Mouse (Mus musculus): Measurements from ENCODE around the gene Lamtor1. TPM values are rescaled to one million over a fixed set of nuclear protein-coding genes. Genes with fewer than 3 reads are reported as not detected.

The Lamtor1 gene
- polyA plus RNA-seq, 2 experiments = 61.7 to 67.8 TPM

GRCm38 (mm10) chr7:101956481-101956880, 50.8 kb downstream of the Lamtor1 start:
- no peak overlapping the region for H3K4me2 ChIP-seq (ENCODE audit: low read depth)
- no peak for TF ChIP-seq EP300 (IDR thresholded peaks at IDR 0.05; ENCODE audit: low read depth)
- TF ChIP-seq CTCF (IDR thresholded peaks at IDR 0.05; ENCODE audit: low read depth) = no peak
- DNase-seq (ENCODE audit: low read depth in 3 of 3, low spot score in 3 of 3) = no peak
- no peak for ATAC-seq (ENCODE audit: insufficient read depth)
- H3K27ac ChIP-seq = no peak overlapping the region
- no peaks in the 10 kb centered on the region for H3K9me3 ChIP-seq (ENCODE audit: control insufficient read depth, low read length)
- no peak overlapping the region for H3K9ac ChIP-seq (replicated peaks)
- H3K27me3 ChIP-seq (ENCODE audit: control insufficient read depth, insufficient read depth, low read length) = no peaks in the 10 kb centered on the region
- H3K4me3 ChIP-seq (ENCODE audit: insufficient read depth in 1 of 2, low read depth in 2 of 2, low read length in 2 of 2) = no peak overlapping the region
- 57% methylated on average over 1 of the region's 1 CpGs for WGBS (ENCODE audit: insufficient replicate concordance)
- no peaks in the 10 kb centered on the region; the same call in 1 of the 2 replicates for H3K36me3 ChIP-seq (replicated peaks; ENCODE audit: control insufficient read depth, insufficient read depth, low read depth)
- H3K4me1 ChIP-seq (replicated peaks; ENCODE audit: control insufficient read depth in 2 of 2, insufficient read depth in 2 of 2, low read length in 1 of 2) = peaks cover 3 to 14% of the 10 kb centered on the region in 2 experiments; a peak in 3 of 4 replicates

- H3K9ac ChIP-seq (replicated peaks) = no peak overlapping the region
- no peaks in the 10 kb centered on the region; the same call in 1 of the 2 replicates for H3K36me3 ChIP-seq (replicated peaks; ENCODE audit: control insufficient read depth, insufficient read depth, low read depth)
- no peaks in the 10 kb centered on the region for H3K9me3 ChIP-seq (ENCODE audit: control insufficient read depth, low read length)
- no peak overlapping the region for H3K4me2 ChIP-seq (ENCODE audit: low read depth)
- H3K27me3 ChIP-seq (ENCODE audit: control insufficient read depth, insufficient read depth, low read length) = no peaks in the 10 kb centered on the region
- WGBS (ENCODE audit: insufficient replicate concordance) = 90% methylated on average over 5 of the region's 5 CpGs
- no peak for TF ChIP-seq CTCF (IDR thresholded peaks at IDR 0.05; ENCODE audit: low read depth)
- TF ChIP-seq EP300 (IDR thresholded peaks at IDR 0.05; ENCODE audit: low read depth) = no peak
- ATAC-seq (ENCODE audit: insufficient read depth) (no peak), DNase-seq (ENCODE audit: low read depth in 3 of 3, low spot score in 3 of 3) (no peak)
- peaks cover 3 to 11% of the 10 kb centered on the region in 2 experiments; a peak in 3 of 4 replicates for H3K4me1 ChIP-seq (replicated peaks; ENCODE audit: control insufficient read depth in 2 of 2, insufficient read depth in 2 of 2, low read length in 1 of 2)
- H3K27ac ChIP-seq = no peak overlapping the region
- H3K4me3 ChIP-seq (ENCODE audit: insufficient read depth in 1 of 2, low read depth in 2 of 2, low read length in 2 of 2) = no peak overlapping the region
These were observed 51.2 kb downstream of the Lamtor1 start for GRCm38 (mm10) chr7:101956911-101957310.

GRCm38 (mm10) chr7:101962829-101963228, 57.1 kb downstream of the Lamtor1 start:
- no peak for ATAC-seq (ENCODE audit: insufficient read depth)

DNA sequence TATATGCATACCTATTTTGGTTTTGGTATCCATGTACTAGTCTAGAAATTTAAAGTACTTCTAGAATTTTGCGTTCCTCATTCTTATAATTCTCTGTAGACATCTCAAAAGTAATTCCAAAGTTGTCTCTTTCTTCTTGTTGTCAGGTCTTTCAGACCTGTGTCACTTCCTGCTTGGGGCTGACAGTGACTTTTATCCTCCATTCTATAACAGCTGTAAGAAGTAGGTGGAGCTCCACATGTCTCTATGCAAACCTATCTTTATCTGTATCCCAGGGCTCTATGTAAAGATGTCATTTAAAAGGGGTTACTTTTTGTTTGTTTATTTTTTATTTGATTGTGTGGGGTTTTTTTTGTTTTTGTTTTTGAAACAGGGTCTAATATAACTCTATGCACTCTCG, 57.9 kb downstream of the Lamtor1 start:
- Histone ChIP-seq H3K4me3 (ENCODE audit: insufficient read depth in 1 of 2, low read depth in 2 of 2, low read length in 2 of 2) (no peak overlapping the region), H3K4me2 (ENCODE audit: low read depth) (no peak overlapping the region), H3K36me3 (replicated peaks; ENCODE audit: control insufficient read depth, insufficient read depth, low read depth) (no peaks in the 10 kb centered on the region), H3K4me1 (replicated peaks; ENCODE audit: control insufficient read depth in 2 of 2, insufficient read depth in 2 of 2, low read length in 1 of 2) (peaks cover 17 to 27% of the 10 kb centered on the region in 2 experiments), H3K9me3 (ENCODE audit: control insufficient read depth, low read length) (no peaks in the 10 kb centered on the region), H3K27ac (no peak overlapping the region), H3K27me3 (ENCODE audit: control insufficient read depth, insufficient read depth, low read length) (no peaks in the 10 kb centered on the region), H3K9ac (replicated peaks) (no peak overlapping the region)
- ATAC-seq (ENCODE audit: insufficient read depth) = no peak
- TF ChIP-seq EP300 (IDR thresholded peaks at IDR 0.05; ENCODE audit: low read depth) = no peak
- no peak for TF ChIP-seq CTCF (IDR thresholded peaks at IDR 0.05; ENCODE audit: low read depth)
- DNase-seq (ENCODE audit: low read depth in 3 of 3, low spot score in 3 of 3) = no peak
- 84% methylated on average over 2 of the region's 2 CpGs for WGBS (ENCODE audit: insufficient replicate concordance)

More at GRCm38 (mm10) chr7:101962829-101963228, 57.1 kb downstream of the Lamtor1 start:
- no peaks in the 10 kb centered on the region for H3K27me3 ChIP-seq (ENCODE audit: control insufficient read depth, insufficient read depth, low read length)
- H3K4me1 ChIP-seq (replicated peaks; ENCODE audit: control insufficient read depth in 2 of 2, insufficient read depth in 2 of 2, low read length in 1 of 2) = peaks cover 17 to 25% of the 10 kb centered on the region in 2 experiments
- DNase-seq (ENCODE audit: low read depth in 3 of 3, low spot score in 3 of 3) = no peak
- H3K27ac ChIP-seq = no peak overlapping the region
- H3K36me3 ChIP-seq (replicated peaks; ENCODE audit: control insufficient read depth, insufficient read depth, low read depth) = no peaks in the 10 kb centered on the region
- no peaks in the 10 kb centered on the region for H3K9me3 ChIP-seq (ENCODE audit: control insufficient read depth, low read length)
- H3K9ac ChIP-seq (replicated peaks) = no peak overlapping the region
- H3K4me3 ChIP-seq (ENCODE audit: insufficient read depth in 1 of 2, low read depth in 2 of 2, low read length in 2 of 2) = no peak overlapping the region
- H3K4me2 ChIP-seq (ENCODE audit: low read depth) = no peak overlapping the region
- WGBS (ENCODE audit: insufficient replicate concordance) = 89% methylated on average over 2 of the region's 2 CpGs
- no peak for TF ChIP-seq CTCF (IDR thresholded peaks at IDR 0.05; ENCODE audit: low read depth)
- no peak for TF ChIP-seq EP300 (IDR thresholded peaks at IDR 0.05; ENCODE audit: low read depth)

DNA sequence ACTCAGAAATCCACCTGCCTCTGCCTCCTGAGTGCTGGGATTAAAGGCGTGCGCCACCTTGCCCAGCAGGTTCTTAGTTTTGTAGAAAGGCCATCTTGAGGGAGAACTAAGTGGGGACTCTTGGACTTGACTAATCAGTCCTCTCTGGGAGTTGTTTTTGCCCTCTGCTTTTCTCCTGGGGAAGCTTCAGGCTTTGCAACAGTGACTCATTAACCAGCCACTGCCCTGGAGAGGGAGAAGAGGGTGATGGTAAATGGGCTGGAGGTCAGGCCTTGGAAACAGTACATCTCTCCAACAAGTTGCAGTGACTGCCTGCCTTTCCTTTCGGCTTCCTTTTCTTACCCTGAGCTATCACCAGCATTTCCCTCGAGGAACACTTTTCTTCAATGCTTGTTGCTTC, 58.8 kb downstream of the Lamtor1 start:
- ATAC-seq (ENCODE audit: insufficient read depth) = no peak
- Histone ChIP-seq H3K9ac (replicated peaks) (no peak overlapping the region), H3K27me3 (ENCODE audit: control insufficient read depth, insufficient read depth, low read length) (no peaks in the 10 kb centered on the region), H3K4me3 (ENCODE audit: insufficient read depth in 1 of 2, low read depth in 2 of 2, low read length in 2 of 2) (no peak overlapping the region), H3K36me3 (replicated peaks; ENCODE audit: control insufficient read depth, insufficient read depth, low read depth) (no peaks in the 10 kb centered on the region), H3K27ac (peak overlapping the region; percentile 48; the same call in 1 of the 2 replicates), H3K9me3 (ENCODE audit: control insufficient read depth, low read length) (no peaks in the 10 kb centered on the region), H3K4me1 (replicated peaks; ENCODE audit: control insufficient read depth in 2 of 2, insufficient read depth in 2 of 2, low read length in 1 of 2) (peaks cover 23 to 34% of the 10 kb centered on the region in 2 experiments), H3K4me2 (ENCODE audit: low read depth) (no peak overlapping the region; the same call in 1 of the 2 replicates)
- WGBS (ENCODE audit: insufficient replicate concordance) = 69% methylated on average over 4 of the region's 4 CpGs
- TF ChIP-seq CTCF (IDR thresholded peaks at IDR 0.05; ENCODE audit: low read depth) (no peak), EP300 (IDR thresholded peaks at IDR 0.05; ENCODE audit: low read depth) (no peak)
- no peak for DNase-seq (ENCODE audit: low read depth in 3 of 3, low spot score in 3 of 3)

Measured in liver, embryonic 14.5 days (tissue).